Mouse (Mus musculus) spleen, postnatal 36 days (tissue): Measurements from ENCODE around the gene Corin.

Source experiments
- DNase-seq, 2 experiments: peaks; one replicate each; pipeline ENCODE4 v3.0.0; 2022; ENCODE audit warnings: low spot score in 2 of 2, mixed read lengths in 1 of 2

Corin gene

DNA sequence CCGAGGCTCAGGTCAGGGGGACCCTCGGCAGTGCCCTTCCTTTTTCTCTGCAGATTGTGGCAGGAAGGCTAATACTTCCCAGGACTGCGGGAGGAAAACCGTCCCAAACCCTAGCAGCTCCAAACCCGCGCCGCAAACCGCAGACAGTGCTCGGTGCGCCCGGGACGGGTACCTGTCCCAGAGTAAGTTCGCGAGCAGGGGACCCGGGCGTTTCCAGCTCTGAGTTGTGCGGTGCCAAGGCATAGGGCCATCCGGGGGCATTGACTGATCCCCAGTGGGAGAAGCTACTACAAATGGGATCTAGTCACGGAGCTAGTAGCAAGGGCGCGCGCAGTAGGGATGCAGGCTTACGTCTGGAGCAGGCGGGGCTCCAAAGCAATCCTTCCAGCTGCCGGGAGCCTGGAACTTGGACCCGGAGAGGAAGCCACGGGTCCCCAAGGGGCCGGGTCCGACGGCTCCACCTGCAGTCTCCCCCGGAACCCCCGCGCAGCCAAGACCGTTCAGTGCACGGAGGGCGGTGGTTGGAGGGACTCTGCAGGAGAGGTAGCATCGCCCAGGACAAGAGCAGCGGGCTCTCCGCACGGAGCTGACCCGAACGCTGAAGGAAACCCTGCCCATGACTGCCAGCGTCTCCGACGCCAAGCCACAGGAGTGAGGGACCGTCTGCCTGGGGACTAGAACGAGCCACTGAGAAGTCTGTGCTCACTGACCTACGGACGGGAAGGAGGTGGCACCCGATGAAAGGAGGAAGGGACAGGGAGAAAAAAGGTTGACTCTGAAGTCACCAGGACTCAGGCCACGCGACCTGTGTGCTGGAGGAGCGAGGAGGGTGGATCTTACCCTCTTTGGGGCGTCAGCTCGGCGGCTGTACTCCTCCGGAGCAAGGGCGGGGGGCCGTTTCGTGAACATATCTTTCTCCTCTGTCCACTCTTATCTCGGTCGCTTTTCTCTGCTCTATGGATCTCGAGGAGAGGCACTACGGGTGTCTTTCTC is at the start of gene Corin:
Corin (minus strand) TSS at position 943 of the 993 bp plus-strand sequence.
- no peak for DNase-seq

DNA sequence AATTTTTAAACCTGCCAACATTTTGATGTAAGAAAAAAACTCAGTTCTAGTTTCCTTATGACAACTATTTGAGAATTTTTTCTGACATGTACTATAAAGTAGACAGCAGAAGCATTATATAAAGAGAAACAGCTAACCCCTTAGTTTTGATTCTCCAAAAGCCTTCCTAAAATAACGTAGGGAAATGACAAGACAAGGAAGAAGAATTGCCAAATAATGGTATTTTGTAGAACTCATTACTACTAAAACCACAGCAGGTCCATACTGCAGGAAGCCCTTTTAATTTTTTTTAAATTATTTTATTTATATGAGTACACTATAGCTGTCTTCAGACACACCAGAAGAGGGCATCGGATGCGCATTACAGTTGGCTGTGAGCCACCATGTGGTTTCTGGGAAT is 46.9 kb upstream of the Corin start:
- DNase-seq, result no peak

DNA sequence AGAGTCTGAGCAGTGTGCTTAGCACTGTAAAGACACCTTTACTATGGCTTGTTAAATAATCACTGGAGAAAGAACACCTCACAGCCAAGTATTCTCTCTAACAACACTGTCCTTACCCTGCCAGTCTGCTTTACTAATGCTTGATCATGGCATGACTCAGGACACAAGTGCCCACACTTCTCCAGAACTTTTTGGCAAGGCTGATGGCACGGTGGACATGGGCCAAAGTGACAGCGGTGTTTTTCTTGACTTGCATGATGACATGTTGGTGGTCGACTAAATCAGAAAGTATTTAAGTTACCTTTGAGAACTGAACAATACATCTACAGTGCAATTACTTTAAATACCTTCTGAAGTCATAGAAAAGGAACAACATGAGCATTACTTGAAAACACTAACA is 24.6 kb upstream of the Corin start:
- DNase-seq, result no peak

DNA sequence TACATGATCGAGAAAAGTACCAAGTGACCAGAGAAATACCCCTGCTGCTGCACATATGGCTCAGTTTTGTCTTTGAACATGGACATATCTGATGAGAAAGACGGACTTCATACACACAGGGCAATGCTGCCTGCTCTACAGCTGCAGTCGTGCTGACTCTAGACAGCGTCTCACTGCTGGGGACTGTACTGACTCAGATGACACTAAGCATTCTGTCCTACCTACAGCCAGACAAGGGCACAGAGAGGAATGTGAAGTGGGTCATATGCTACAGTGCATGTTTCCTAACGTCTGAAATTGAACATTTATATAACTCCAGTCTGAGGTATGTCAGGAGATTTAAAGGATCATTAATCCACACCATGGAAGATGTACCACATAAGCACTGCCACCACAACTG is 9.5 kb upstream of the Corin start:
- no peak for DNase-seq

DNA sequence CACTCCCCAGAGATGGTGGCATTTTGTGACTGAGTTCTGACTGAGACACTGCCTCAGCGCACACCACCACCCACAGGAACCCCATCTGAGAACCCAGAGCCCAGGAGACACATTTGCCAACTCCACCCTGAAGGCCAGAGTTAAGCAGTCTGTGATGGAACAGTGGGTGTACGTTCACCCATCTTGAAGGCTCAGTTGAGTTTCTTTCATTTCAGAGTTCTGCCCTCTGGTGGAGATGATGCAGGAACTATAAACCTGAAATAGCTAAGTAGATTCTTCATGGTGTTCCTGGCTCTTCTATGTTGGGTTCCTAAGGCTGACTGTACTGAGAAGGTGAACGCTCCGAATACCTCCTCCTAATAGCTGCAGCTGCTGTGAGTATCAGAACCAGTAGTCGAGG is 1.5 kb upstream of the Corin start:
- DNase-seq, result no peak

DNA sequence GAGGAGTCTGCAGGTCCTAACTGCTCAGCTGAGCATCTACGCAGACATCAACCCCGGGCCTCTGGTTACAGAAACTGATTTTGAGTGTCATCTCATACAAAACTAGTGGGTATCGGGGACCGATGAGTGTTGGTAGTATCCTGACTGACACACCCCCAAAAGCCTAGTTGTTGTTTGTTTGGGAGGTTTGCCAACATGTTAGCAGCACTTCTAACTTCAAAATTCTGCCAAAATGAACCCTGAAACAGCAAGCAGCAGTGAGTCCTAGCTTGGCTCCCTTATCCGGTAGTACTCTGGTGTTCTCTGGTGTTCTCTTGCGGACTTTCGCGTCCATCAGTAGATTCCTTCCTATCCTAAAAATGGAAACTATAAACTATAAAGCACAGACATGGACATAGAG is 1.5 kb downstream of the Corin start:
- no peak for DNase-seq

DNA sequence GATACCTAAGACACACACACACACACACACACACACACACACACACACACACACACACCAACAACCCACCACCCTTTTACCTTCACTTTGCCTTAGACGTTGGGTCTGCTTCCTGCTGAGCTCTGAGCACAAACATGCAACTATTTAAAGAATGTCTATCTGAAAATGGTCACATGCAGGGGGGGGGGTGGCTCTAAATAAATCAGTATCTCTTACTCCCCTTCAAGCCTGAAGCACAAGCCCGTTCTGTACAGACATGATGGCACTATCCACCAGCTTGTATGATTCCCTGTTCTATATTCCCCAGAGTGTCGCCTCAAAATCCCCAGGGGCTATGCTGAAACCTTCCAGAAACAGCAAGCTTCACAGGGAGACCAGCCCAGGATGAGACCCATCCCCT is 2.5 kb downstream of the Corin start:
- no peak for DNase-seq

DNA sequence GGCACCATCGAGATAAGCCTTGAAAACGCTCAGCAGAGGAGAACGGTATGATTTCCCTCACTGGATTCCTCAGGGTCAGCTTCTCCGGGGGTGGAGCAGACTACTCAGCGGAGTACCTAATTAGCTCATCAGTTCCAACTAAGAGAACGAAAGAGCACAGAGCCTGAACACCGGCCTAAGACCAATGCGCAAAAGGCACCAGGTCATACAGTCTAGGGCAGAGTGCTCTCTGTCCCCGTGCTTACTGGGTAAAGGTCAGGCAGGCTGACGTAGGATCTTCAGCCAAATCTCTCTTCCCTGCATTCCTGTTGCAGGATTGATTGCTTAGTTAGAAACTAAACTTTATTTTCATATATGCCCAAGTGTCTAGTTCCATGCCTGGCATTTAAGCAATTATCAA is 6.0 kb downstream of the Corin start:
- DNase-seq, result no peak

DNA sequence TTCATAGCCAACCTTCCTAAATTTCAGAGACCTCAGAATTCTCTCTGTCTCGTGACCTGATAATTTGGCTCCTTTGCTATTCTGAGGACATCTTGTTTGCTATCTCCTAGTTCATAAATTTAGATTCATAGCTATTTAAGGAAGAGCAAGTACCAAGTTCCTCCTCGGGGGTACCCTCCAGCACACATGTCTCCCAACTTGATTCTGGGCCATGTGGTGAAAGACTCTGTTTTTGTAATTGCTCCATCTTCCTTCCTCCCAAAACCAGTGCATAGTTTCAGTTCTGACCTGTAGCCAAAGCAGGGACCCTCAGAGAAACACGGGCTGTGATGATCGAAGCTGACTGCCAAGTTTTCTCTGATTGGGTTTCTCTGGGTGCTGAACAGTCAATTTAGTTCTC is 7.5 kb downstream of the Corin start:
- DNase-seq, result no peak

DNA sequence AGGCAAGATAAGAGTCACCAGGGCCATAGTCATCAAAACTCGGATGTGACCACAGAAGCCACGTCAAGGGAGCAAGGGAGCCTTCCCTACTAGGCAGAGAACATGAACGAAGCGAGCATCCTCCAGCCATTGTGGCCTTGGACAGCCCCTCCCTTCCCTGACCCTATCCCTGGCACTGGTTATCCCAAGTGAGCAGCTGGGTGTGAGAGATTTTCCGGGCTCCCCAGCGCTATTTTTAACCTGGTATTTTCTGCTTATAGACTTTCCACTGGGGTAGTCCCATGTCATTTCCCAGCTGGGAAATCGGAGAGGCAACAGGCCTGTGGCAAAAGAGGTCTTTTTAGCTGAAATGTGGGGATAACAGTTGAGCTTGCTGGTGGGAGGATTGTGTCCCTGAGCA is 10.4 kb downstream of the Corin start:
- DNase-seq, result no peak

DNA sequence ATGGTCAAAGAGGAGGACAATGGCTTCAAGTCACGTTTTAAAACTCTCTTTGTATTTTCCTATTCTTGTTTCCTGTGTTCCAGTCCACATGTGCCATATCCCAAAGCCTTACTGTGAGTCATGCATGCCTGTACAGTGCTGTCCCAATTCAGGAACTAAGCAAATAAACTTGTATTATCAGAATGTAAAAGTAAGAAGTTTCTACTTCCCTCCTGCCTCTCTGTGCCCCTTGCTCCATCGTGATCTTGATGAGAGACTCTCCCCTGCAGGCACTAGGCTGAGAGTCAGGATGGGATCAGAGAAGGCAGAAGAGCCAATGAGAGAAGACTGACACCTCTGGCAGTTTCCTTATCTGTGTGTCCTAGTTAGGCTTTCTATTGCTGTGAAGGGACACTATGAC is 13.0 kb downstream of the Corin start:
- no peak for DNase-seq

DNA sequence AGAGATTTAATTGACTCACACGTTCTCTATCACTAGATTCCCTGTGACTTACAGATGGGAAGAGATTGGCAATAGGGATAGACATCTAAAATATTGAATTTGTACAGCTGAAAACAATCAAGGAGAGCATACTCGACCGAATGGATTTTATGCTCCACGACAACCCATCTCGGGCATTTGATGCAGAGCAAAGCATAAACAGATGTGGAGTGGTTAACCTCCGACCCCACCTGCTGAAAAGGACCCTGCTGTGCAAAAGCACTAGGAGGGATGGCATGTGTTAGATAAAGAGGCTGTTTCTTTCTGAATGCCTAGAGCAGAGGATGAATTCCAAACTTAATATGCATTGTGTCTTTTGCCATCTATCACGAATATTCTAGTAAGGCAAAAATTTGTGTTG is 23.8 kb downstream of the Corin start:
- no peak for DNase-seq

DNA sequence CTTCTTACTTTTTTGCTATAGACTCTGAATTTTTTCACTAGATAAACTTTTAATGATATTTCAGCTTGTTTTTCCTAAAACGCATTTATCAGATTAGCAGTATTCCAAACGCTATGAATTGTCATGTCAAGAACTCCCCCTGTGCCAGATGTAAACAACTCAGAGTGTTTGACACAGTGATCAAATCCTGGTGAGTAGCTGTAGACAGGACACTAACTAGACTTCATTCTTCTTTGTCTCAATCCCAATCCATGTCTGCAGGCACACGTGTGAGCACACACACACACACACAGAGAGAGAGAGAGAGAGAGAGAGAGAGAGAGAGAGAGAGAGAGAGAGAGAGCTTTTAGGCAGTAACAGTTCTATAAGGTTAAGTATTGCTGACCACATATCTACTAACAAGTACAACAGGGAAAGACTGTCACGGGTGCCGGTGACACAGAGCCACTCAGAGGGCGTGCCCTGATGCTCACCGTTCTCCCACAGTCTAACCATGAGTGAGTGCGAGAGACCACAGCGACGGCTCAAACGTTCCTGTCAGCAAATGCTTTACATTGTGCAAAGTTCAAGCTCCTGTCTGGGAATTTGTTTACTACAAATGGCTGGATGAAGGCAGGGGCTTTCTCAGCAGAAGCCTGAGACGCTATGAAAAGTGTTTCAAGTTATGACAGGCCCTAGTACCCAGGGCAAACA is 31.8 kb downstream of the Corin start:
- no peak for DNase-seq

DNA sequence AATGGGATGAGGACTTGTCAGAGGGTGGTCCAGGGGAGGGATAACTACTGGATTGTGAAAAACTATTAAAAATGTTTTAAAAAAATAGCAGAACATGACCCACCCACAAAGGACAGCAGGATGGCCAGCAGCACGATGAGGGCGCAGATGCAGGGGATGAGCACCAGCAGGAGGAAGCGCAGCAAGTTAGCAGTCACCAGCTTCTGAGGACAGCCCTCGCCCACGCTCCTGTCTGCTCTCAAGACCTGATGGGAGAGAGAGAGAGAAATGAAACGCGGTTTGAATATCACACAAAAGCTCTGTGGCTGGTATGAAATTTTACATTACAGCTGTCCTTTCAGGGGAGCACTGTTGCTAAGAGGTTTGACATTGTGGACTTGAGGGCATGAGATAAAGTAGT is 32.5 kb downstream of the Corin start:
- DNase-seq, result no peak

DNA sequence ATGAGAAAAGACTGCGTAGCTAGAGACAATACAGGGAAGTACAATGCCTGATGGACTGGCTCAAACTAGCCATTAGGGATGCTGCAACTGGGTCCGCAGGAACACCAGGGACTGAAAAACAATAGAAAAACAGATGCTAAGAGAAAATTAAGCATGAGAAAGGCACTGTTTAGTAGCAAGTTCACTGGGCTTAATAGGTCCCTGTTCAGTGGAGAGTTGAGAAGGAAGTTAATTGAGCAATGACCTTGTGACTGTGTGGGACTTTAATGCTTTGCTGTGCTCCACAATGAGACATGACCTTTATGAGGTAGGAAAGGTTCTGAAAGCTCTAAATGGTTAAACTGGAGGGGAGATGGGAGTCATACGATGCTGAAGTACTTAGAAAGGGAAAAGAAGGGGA is 39.3 kb downstream of the Corin start:
- no peak for DNase-seq

DNA sequence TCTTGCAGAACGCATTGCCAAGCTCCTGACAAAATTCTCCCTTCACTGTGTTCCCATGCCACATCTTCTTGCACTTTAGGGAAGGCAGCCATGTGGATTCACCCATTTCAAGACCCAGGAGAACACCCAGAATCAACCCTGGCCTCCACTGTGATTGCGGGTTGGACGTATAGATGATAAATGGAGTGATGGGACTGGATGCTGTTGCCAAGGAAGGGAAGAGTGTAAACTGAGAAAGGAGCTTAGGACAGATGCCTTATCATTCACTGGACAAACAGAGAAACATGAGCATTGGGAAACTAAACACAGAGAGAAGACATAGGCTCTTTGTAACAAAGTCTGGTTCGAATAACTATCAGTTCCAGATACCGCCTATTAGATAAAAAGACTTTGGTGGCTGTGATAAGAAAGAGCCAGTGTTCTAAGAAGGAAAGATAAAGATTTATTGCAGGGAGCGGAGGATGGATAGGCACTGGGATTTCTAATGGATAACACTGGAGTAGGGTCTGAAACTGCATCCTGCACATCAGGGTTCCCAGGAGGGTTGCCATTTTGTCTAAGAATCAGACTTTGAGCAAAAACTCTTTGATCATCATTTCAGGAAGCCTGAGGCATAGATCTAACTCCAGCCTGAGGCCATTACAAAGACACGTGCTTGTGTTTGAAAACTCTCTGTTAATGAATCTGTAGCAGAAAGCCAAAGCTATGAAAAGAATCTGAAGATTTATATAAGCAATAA is 44.7 kb downstream of the Corin start:
- DNase-seq, result no peak

DNA sequence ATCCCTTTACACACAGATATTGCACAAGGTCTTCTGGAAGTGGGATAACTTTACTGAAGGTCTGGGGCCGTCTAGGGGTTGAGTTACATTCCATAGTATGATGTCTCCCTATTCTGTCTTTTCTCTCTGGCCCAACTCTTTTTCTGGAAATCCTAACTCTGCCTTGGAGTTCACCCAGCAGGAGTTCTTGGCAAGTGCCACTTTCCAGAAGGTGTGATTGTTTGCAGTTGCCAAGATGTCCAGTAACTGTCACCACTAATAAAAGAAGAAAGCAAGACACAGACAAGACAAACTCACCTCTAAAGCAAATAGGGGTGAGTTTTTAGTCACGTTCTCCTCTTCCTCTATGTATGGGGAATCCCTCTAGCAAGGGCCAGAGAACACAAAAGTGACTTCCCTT is 50.6 kb downstream of the Corin start:
- no peak for DNase-seq

DNA sequence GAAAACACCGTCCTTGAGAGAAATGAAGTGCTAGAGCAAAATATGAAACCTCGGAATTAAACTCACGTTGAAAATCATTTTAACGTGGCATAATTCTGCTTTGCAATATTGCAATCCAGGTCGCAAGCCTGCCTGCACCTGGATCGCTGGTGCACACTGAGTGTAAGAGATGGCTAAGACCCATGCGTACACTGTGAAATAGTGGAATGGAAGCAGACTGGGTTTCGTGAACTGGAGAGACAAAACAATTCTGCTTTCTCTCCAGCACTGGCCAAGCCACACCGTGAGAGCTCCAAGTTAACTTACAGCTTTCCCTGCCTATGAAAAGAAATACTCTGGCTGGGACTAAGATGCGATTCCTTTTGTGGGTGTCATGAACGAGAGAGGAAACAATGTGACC is 51.1 kb downstream of the Corin start:
- DNase-seq, result no peak

DNA sequence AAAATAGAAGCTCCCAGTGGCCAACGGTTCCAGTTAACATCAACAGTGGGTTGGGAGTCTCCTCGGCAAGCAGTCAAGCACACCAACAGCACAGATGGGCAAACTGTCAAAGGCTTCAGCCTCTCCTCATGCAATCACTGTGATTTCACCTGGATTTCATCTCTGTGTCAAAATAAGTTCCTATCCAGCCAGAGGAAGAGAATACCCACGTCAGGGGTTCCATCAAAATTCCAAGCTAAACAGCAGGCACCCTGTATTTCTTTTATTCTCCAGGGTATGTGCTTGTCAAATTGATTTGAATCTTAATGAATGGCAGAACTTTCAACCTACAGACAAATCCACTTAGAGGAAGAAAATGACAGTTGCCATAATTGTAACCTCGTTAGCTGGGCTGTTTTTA is 51.5 kb downstream of the Corin start:
- DNase-seq, result no peak

DNA sequence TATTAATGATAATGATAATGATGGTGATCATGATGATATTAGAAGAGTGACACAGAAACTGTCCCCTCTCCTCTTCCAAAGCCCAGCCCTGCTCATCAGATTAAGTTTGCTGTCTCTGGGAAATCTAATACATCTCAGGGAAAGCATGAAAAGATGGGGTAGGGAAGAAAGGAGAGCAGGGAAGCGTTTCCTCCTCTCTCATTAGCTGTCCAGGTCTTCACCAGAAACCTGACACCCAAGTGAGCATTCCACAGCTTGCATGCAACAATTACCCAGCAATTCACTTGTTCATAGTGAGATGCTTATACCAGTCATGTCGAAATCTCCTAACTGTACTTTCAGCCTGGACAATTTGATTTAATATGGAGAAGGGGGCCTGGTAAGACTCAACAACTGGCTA is 55.4 kb downstream of the Corin start:
- DNase-seq, result no peak

DNA sequence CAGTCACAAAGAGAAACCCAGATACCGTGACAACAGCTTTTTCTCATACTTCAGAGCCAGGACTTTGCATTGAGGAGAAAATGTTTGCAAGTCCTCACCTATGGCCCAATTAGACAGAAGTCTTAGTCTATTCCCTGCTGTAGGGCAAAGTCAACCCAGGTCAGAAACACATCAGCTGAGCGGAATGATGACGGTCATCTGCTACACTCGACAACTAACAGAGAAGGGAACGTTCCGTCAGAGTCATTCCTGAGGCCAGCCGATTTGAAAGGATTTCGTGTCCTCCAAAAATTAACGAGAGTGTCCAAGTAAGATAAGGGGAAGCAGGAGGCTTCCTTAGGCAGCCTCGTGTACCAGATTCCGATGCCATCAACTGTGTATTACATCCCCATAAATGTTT is 58.2 kb downstream of the Corin start:
- DNase-seq, result no peak

DNA sequence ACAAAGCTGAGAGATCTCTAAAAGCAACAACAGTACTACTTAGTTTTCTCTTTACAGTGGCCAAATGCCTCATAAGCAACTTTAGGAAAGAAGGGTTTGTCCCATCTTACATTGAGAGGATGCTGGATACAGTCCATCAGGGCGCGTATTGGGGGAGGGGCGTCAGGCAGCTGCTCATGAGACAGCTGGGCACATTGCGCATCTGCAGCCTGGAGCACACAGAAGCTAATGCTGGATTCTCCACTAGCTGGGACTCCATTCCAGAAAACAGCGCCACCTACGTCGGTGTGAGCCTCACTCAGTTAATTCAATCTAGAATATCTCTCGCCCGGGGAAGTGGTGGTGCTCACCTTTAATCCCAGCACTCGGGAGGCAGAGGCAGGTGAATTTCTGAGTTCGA is 60.3 kb downstream of the Corin start:
- no peak for DNase-seq

DNA sequence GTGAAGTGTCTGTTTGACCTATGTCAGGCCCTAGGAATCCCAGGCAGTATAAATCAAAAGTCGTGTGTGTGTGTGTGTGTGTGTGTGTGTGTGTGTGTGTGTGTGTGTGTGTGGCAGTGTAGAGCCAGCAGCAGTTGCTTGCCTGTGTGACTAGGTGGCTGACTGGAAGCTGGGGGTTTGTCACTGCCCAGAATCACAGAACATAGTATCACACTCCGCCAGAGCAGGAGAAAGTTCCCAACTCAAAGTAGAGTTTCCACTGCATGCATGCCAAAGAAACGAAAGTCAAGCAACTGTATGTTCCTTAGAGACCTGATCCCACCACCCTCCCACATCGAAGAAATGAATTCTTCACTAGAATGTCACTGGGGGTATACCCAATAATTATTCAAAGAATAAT is 61.3 kb downstream of the Corin start:
- no peak for DNase-seq
